Mouse (Mus musculus): ENCODE data around the gene Ms4a1. TPM values are rescaled to one million over a fixed set of nuclear protein-coding genes. Genes with fewer than 3 reads are reported as not detected.
"Not testable (repeated sequence)": the region's sequence is repeated elsewhere in the genome, so short reads cannot be mapped to it uniquely, and the experiment has no call there.

Gene Ms4a1
- 1 to 10 TPM in 1 of 2 experiments, under 1 TPM in 1; 0.35 to 4.4 TPM for total RNA-seq (2021)
- long read RNA-seq, experiment 1, partial matches to known transcripts, result 0 of 2 reads
- long read RNA-seq, experiment 1, other reads (novel, unspliced or antisense), result 0 of 2 reads
- long read RNA-seq, experiment 2, partial matches to known transcripts, result 0 of 1 reads
- long read RNA-seq, experiment 2, other reads (novel, unspliced or antisense), result 0 of 1 reads

DNA sequence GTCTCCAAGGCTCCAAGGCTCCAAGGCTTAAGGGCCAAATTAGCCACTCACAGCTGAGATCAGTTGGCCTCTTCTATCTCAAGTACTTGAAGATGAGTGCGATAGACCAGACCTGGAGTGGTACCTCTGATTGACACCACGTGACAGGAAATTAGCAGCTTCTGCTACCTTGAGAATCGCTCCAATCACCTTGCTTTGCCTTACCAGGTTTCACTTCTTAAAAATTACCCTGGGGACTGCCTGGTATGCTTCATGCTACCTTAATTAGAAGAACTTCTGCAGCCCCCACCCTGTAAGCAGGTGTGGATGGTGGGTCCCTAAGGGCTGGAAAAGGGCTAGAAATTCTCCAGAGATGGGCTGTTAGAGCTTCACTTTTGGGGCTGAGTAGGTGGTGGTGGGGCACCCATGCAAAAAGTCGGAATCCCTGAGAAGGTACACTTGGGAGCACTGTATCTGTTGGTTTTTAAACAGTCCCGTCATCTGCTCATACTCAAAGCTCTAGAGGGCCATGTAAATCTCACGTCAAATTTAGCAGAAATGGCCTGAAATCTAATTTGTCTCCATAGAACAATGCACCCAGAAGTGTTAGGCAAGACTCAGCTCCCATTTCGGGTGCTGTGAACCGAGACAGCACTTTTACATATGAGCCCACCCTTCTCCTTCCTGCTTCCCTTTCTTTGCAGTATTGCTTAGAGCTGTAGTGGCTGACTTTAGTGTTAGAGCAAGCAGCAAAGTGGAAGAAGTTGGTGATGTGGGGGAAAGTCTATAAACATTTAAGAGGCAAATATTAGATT lies at the start of gene Ms4a1:
Gene Ms4a1 (minus strand): TSS at position 190 of the 794 bp plus-strand sequence.
- peak in 1 of 2 experiments; percentile 12 for DNase-seq

DNA sequence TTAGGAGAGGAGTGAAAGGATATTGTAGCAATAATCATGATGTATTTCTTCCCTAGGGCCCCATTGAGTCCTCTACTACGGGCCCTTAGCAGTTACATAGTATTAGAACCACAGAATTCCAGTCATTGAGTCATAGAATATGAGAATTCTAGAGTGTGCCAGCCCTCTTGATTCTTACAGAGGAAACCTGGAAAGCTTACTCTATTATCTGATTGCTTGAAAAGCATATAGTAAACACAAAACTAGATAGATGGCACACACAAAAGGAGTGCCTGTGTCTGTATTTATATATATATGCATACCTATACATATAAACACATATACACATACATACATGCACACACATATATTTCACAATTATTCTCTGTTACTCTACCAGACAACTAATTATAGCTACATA lies 48.3 kb upstream of the Ms4a1 start, which contains the start of gene Ms4a14:
Gene Ms4a14 (minus strand): TSS at position 101 of the 400 bp plus-strand sequence.
- no peak for DNase-seq

DNA sequence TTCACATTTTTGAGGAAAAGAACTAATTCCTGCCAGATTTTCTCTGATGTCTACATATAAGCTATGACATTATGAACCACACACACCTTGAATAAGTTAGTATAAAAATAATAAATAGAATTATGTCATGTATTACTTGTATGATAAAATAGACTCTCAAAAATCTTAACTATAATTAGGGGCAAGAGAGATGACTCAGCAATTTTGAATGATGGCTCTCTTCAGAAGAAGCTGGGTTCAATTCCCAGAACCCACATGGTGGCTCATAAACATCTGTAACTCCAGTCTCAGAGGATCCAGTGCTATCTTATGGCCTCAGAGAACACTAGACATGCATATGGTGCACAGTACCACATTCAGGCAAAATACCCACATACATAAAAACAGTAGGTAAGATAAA lies 42.8 kb upstream of the Ms4a1 start:
- DNase-seq, result no peak

DNA sequence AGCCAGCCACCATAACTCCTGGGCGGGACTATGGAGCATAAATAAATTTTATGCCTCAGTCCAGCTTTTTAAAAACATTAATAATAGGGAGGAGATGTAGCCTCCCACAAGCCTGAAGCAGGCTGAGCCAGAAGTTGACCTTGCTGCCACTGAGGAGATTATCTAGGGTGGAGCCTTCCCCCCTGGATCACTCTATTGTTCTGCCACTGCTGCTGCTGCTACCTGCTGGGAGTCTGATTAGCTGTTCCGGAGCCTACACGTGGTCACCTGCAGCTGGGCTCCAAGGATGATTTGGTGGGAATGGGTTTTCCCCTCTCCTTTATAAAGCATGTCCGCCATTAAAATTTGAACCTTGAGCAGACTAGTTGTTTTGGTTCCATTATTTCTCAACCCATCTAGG lies 33.5 kb upstream of the Ms4a1 start:
- DNase-seq, result not testable (repeated sequence)

DNA sequence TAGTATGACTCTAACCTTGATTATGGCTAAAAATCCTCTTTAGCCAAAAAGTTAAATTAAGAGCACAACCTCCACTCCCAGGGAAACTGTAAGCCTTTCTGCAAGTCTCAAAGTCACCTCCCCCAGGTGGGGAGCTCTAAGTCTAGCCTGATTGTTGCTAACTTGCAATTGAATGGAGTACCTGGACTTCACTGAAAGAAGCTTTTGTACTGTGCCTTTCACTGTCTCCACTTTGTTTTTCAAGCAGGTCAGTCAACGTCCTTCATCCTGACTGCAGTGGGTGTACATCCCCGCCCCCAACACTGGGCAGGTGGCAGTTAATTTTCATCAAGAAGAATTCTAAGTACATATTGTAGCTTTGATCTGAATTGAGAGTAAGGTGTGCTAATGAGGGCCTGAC lies 32.9 kb upstream of the Ms4a1 start:
- DNase-seq, result no peak

DNA sequence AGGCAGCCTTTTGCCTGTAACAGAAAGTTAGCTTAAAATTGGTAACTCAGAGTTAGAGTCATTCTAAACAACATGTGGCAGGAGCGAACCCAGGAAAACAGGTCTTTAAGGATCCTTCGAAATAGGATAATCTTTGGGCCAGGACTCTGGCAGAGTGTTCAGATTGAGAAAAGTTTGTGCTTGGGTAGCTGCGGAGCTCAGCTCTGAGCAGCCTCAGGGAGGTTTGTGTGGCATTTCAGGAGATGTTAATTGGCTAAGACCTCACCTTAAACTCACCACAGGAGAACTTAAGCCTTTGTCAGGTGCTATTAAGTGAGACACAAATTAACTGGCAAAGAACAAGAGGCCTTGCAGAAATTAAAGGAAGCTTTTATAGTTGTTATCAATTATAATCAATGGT lies 27.6 kb upstream of the Ms4a1 start:
- not testable (repeated sequence) for DNase-seq

DNA sequence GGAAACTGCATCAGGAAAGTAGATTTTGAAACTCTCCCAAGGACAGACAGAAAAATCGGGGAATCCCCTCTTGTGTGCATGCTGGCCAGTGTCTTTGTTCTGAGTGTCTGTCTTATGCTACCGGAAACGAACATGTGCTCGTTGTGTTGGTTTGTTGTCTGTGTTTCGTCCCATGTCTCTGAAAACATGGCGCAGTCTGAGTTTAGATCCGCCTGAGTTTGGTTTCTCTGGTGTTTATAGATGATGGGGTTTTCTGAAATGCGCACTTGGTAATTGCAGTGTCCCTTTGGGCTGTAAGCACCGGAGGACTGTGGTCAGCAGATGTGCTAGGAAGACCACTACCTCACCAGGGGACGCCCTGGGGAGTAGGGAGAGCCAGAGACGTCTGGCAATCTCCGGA lies 26.9 kb upstream of the Ms4a1 start:
- DNase-seq, result peak; percentile 14 to 36

DNA sequence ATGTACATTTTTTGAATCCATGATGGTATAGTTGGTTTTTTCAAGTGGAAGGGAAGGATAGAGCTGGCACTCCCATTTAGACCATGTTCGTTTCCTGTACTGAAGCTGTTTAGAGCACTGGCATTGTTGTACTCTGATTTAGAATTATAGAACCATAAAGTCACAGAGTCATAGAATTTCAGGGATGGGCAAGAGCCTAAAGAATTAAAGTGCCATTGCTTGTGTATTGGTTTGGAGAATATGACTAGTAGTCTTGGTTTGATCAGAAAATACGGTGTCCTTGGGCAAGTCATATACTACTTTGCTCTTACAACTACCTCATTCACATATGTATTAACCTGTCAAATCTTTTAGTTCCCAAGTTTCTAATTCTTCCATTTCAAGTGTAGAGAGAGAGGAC lies 17.7 kb upstream of the Ms4a1 start, which contains the start of gene Ms4a5:
Gene Ms4a5 (minus strand): TSS at position 101 of the 400 bp plus-strand sequence.
- DNase-seq, result no peak

DNA sequence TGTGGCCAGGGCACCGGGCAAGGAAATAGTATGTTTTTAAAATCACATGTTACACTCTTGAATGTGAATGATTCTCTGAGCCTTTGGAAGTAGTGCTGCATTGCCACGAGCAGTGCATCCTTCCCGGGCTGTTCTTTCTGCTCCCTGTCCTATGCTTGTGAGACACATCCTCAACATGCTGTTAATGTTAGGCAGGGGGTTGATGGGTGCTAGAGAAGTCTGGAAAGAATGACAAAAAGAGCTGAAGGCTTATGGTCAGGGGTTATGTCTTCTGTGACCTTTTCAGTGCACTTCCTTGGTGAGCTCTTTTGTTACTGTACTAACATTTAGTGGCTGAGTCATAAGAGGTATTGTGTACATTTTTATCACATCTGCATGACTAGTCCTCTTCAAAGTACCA lies 14.2 kb upstream of the Ms4a1 start:
- no peak for DNase-seq

DNA sequence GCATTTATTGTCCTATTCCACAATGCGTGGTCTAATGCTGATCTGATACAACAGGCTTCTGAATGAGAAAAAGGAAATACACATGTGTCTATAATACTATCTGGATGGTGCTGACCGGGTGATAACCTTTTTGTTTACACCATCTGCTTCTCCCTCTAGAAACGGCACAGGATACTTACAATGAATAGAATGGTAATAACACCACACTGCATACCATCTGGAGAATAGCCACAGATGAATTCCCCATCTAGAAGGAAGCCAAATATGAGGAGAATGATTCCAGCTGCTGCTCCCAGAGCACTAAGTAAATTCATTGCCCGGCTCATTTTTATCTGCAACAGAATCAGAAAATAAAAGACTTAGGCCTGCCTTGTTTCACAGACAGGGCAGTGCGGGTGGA lies 10.4 kb upstream of the Ms4a1 start:
- DNase-seq, result no peak

DNA sequence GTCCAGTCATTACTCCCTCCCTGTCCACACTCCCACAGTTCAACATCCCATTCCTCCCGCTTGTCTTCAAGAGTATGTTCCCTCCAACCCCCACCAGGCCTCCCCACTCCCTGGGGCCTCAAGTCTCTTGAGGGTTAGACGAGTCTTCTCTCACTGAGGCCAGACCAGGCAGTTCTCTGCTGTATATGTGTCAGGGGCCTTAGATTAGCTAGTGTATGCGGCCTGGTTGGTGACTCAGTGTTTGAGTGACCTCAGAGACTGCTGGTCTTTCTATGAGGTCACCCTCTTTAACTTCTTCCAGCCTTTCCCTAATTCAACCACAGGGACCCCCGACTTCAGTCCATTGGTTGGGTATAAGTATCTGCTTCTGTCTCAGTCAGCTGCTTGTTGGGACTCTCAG lies 915 bp upstream of the Ms4a1 start:
- DNase-seq, result no peak

DNA sequence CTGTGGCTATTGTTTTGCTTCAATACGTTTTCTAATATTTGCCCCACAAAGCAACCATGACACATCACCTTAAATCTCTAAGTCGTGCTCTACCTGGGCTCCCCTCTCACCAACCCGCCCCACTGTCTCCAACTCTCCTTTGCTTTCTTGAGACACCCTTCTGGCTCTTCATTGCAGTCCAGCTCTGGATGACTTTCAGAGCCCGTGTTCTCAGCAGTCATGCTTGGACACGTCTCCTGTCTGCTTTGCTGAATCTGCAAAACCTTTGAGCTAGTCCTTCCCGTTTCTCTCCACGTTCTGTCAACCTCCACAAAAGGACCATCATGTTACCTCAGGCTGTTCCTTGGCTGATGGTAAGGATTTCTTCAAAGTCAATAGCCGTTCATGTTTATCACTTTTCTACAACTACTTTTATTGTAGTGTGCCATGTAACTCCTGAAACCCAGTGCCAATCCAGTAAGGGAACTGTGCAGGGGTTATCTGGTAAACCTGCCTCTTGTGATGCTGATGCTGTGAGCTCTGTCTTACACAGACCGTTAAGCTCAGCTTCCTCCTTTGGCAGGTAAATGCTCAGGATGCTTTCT lies 1.3 kb downstream of the Ms4a1 start:
- DNase-seq, result no peak

DNA sequence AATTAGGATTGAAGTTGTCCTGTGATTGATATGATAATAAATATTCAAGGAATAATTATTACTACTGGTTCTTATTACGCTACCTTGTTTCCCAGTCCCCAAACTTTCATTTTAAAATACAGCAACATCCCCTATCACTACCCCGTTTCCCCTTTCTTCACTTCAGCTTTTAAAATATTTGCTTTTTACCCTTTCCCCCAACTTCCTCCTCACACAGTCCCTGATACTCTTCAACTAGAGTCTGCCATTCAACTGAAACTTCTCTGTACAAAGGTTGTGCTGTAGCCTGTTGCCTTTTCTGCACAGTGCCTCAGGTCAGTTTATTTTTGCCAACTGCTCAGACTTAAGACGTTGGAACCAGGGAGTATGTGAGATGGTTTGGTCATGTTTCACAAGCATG lies 2.5 kb downstream of the Ms4a1 start:
- DNase-seq, result no peak

DNA sequence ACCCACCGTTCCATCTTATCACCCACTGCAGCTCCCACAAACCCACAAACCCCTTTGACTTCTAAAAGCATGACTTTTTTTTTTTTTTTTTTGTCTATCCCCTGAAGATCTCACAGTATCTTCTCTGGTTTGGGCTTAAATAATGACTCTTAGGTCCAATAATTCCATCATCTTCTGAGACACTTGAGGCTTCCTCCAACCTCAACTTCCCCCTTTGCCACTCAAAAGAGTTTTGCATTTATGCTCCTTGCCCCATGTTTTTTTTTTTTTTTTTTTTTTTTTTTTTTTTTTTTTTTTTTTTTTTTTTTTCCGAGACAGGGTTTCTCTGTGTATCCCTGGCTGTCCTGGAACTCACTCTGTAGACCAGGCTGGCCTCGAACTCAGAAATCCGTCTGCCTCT lies 3.1 kb downstream of the Ms4a1 start:
- DNase-seq, result not testable (repeated sequence)

DNA sequence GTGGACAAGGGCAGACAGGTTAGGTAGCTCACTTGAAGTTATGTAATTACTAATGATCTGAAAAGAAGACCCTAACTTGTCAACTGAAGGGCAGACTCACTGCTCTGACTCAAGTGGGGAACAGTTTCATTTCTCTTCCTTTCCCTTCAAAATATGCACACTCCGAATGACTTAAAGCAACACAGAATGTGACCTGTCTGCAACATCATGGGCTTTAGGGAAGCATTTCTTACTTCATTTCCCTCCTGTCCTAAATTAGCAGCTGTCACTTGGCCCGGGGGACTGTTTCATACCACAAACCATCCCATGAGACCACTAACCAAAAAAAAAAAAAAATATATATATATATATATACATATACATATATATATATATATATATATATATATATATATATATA lies 4.5 kb downstream of the Ms4a1 start:
- DNase-seq, result no peak

DNA sequence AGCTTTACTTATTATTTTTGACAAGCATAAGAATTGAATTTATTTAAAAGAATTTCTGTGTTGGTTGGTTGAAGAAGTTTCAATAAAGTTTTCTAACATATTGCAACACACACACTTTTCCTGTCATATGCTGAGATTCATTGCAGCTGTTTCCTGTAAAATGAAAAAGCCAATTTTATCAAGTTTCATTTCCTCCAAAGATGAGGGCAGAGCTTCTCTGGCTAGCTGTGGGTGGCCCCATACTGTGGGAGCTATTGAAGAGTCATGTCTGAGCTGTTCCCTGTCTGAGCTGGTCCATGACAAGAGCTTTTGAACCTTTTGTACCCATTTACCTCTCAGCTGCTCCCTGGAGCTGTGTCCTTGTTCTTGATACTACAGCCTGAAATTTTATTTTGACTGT lies 21.8 kb downstream of the Ms4a1 start:
- DNase-seq, result peak; percentile 33 to 52

DNA sequence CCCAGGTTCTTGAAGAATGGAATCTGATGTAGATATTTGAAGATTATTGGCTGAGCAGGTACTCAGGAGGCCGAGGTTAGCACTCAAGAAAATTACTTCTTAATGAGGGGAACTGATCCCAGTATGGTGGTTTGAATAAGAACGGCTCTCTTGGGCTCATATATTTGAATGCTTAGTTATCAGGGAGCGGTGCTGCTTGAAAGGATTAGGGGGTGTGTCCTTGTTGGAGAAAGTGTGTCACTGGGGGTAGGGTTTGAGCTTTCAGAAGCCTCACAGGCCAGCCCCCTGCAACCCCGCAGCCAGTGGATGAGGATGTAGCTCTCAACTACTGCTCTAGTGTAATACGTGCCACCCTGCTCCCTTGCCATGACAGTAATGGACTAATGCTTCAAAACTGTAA lies 23.5 kb downstream of the Ms4a1 start:
- no peak for DNase-seq

DNA sequence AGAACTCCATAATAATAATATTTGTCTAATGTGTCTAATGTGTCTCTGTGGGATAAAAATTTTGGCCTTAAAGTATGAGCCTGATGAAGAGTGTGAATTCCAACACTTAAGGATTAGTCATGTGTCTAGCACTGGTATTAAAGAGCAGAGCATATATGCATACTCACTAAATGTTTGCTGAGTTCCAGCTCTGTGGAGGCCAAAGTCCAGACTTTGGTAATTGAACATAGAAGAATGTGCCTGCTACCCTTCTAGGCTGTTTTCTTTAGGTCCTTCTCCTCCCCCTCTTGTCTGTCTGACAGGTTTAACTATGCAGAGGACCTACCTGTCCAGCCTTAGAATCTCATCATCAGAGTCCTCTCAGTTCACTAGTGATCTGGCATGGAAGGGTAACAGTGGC lies 30.2 kb downstream of the Ms4a1 start:
- no peak for DNase-seq

DNA sequence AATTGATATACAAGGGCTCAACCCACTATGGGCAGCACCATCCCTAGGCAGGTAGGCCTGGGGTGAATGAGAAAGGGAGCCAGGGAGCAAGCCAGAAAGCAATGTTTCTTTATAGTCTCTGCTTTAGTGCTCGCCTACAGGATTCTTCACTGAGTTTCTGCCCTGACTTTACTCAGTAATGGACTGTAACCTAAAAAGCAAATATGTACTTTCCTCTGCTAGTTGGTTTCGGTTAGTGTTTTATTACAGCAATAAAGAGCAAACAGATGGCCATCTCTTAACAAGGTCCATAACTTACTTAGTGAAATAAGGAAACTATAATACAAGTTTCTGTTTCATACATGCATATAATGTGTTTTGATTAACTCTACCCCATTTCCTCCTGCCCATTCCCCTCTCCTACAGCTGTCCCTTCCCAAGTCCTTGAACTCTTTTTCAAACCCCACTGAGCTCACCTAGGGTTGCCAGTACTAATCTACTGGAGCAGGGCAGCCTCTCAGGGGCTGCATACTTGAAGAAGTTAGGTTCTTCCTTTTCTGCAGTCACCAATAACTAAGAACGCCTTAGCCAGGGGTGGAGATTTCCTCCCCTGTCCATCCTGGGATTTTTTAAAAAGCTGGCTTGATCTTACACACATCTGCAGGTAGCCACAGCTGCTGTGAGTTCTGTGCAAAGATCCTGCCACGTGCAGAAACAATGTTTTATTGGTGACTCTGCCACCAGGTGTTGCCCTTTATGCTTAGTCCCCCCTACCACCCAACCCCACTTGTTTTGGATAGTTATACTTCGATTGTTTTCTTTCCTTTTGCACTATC lies 30.9 kb downstream of the Ms4a1 start:
- DNase-seq, result no peak

DNA sequence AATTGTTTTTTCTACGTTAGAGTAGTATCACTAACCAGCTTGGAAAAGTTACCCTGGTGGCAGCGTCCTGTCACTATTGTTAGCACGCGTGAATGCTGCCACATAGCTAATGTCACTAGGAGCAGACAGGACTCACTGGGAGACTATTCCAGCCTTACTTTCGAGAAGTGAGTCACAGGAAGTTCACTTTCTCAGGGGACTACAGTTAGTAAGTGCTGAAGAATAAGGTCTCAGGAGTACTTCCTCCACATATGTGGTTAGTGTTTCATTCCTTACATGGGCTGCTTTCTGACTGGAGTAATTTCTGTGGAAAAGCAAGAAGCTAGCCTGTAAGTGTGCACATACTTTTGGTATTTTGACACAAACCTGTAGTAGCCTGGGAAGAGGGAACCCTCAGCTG lies 31.8 kb downstream of the Ms4a1 start:
- DNase-seq, result peak in 1 of 2 experiments; percentile 9

DNA sequence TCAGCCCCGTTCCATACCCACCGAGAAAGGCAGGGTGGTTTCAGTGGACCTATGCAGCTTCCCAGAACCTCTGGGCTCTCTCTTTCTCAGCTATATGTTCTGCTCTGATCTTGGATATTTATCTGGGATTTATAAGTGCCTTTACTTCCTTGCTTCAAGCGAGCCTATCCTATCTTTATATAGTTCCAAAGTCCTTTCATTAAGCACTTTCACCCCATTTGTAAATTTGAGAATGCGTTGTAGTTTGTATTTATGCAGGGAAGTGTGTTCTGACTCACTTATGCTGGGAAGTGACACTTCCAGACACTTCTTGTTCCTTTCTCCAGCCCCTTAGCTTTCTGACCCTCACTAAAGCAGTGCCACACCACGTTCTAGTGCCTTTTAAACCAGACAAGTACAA lies 33.7 kb downstream of the Ms4a1 start, which contains the start of gene Ms4a12:
Gene Ms4a12 (minus strand): TSS at position 101 of the 400 bp plus-strand sequence.
- DNase-seq, result no peak
